Mouse (Mus musculus) kidney, embryonic 16.5 days (tissue): ENCODE results near the gene Rnase11. TPM values are rescaled to one million over a fixed set of nuclear protein-coding genes. Genes with fewer than 3 reads are reported as not detected.

Source experiments
- ATAC-seq: fragments of 200-750 bp; cut with Nextera tagmentation; 2 replicates; pipeline ENCODE4 v1.8.0; 2017; ENCODE audit warnings: moderate TSS enrichment; ENCODE audit not compliant: low FRiP score, low TSS enrichment
- H3K27ac ChIP-seq: fragments of 300-500 bp; sonication (generic); 2 replicates; pipeline ENCODE4 v1.5.1; 2014; ENCODE audit warnings: low read length
- H3K27me3 ChIP-seq: fragments of 300-500 bp; sonication (generic); 2 replicates; pipeline ENCODE4 v1.6.1; 2014; ENCODE audit warnings: low read length, control low read depth, mixed read lengths; ENCODE audit not compliant: insufficient read depth
- H3K36me3 ChIP-seq: fragments of 300-500 bp; sonication (generic); 2 replicates; pipeline ENCODE4 v1.6.1; 2014; ENCODE audit warnings: low read length, control low read depth, mixed read lengths; ENCODE audit not compliant: insufficient read depth
- H3K4me1 ChIP-seq: fragments of 300-500 bp; sonication (generic); 2 replicates; pipeline ENCODE4 v1.6.1; 2014; ENCODE audit warnings: low read length, control low read depth, mixed read lengths; ENCODE audit not compliant: insufficient read depth
- H3K4me2 ChIP-seq: fragments of 300-500 bp; sonication (generic); replicated peaks from 2 replicates; pipeline ENCODE4 v1.6.1; 2014; ENCODE audit warnings: low read depth, low read length
- H3K4me3 ChIP-seq: fragments of 300-500 bp; sonication (generic); 2 replicates; pipeline ENCODE4 v1.5.1; 2014; ENCODE audit warnings: mild to moderate bottlenecking, low read length
- H3K9ac ChIP-seq: fragments of 300-500 bp; sonication (generic); replicated peaks from 2 replicates; pipeline ENCODE4 v1.6.1; 2014; ENCODE audit warnings: low read length
- H3K9me3 ChIP-seq: fragments of 300-500 bp; sonication (generic); 2 replicates; pipeline ENCODE4 v1.6.1; 2016; ENCODE audit warnings: low read length, control low read depth
- WGBS: fragments of 180-500 bp; shearing (Covaris S2); extraction: QIAGEN DNeasy Blood & Tissue Kit; methylation state at CpG from one replicate; pipeline ENCODE4 v1.1.7; 2014; 5-methylcytosine and 5-hydroxymethylcytosine counted together
- polyA plus RNA-seq: library from polyadenylated mRNA; unstranded; fragments of >200 nt; fragmentation: Nextera tagmentation; extraction: Ambion mirVana; gene quantifications from 2 replicates; pipeline ENCODE4 v1.2.1, GENCODE M21; 2015

Rnase11 gene
- polyA plus RNA-seq, 1 experiment from 2014 or later: not detected

- H3K27me3 ChIP-seq: peaks cover 11% of the 10 kb centered on the region
- H3K9me3 ChIP-seq: no peaks in the 10 kb centered on the region
- peak overlapping the region; percentile 67 for H3K9ac ChIP-seq
- no peaks in the 10 kb centered on the region for H3K36me3 ChIP-seq
- peaks cover 7% of the 10 kb centered on the region; the same call in 1 of the 2 replicates for H3K4me1 ChIP-seq
- H3K4me2 ChIP-seq: peak overlapping the region; percentile 83
- peak; percentile 86 for ATAC-seq
- 3% methylated on average over 40 of the region's 40 CpGs for WGBS
- no peak overlapping the region for H3K27ac ChIP-seq
- peak overlapping the region; percentile 67 for H3K4me3 ChIP-seq
Measured at GRCm38 (mm10) chr14:51082599-51083581, 32.9 kb upstream of the Rnase11 start.

GRCm38 (mm10) chr14:51081035-51081434 is 31.1 kb upstream of the Rnase11 start:
- 93% methylated on average over 2 of the region's 2 CpGs for WGBS
- H3K9ac ChIP-seq: no peak overlapping the region
- peaks cover 7% of the 10 kb centered on the region; the same call in 1 of the 2 replicates for H3K4me1 ChIP-seq
- no peaks in the 10 kb centered on the region for H3K9me3 ChIP-seq
- H3K36me3 ChIP-seq: no peaks in the 10 kb centered on the region
- peaks cover 11% of the 10 kb centered on the region for H3K27me3 ChIP-seq
- no peak overlapping the region for H3K27ac ChIP-seq
- ATAC-seq: no peak
- no peak overlapping the region for H3K4me3 ChIP-seq
- no peak overlapping the region for H3K4me2 ChIP-seq

- H3K36me3 ChIP-seq: no peaks in the 10 kb centered on the region
- WGBS: 85% methylated on average over 1 of the region's 1 CpGs
- H3K4me2 ChIP-seq: no peak overlapping the region
- no peak overlapping the region for H3K4me3 ChIP-seq
- no peaks in the 10 kb centered on the region for H3K9me3 ChIP-seq
- H3K4me1 ChIP-seq: peaks cover 7% of the 10 kb centered on the region; the same call in 1 of the 2 replicates
- peaks cover 12% of the 10 kb centered on the region for H3K27me3 ChIP-seq
- no peak for ATAC-seq
- no peak overlapping the region for H3K27ac ChIP-seq
- no peak overlapping the region for H3K9ac ChIP-seq
Measured at GRCm38 (mm10) chr14:51079180-51079579, 29.2 kb upstream of the Rnase11 start.

GRCm38 (mm10) chr14:51074335-51074734 is 24.4 kb upstream of the Rnase11 start, which contains the start of gene Olfr750:
Gene Olfr750 (minus strand): TSS chr14:51074435.
- no peaks in the 10 kb centered on the region for H3K9me3 ChIP-seq
- no peaks in the 10 kb centered on the region for H3K4me1 ChIP-seq
- no peak within 1 kb of the TSS for H3K4me3 ChIP-seq
- WGBS: 81% methylated on average over 3 of the region's 3 CpGs
- ATAC-seq: no peak
- H3K27ac ChIP-seq: no peak within 1 kb of the TSS
- H3K4me2 ChIP-seq: no peak within 1 kb of the TSS
- no peaks in the 10 kb centered on the region for H3K36me3 ChIP-seq
- H3K27me3 ChIP-seq: peaks cover 3% of the 10 kb centered on the region; the same call in 1 of the 2 replicates
- no peak within 1 kb of the TSS for H3K9ac ChIP-seq

- Histone ChIP-seq H3K27me3 (no peaks in the 10 kb centered on the region), H3K9me3 (no peaks in the 10 kb centered on the region), H3K36me3 (no peaks in the 10 kb centered on the region), H3K27ac (no peak overlapping the region), H3K4me1 (no peaks in the 10 kb centered on the region), H3K4me2 (no peak overlapping the region), H3K4me3 (no peak overlapping the region), H3K9ac (no peak overlapping the region)
- 93% methylated on average over 2 of the region's 2 CpGs for WGBS
- ATAC-seq: no peak
Measured at GRCm38 (mm10) chr14:51069617-51070016, 19.7 kb upstream of the Rnase11 start.

DNA sequence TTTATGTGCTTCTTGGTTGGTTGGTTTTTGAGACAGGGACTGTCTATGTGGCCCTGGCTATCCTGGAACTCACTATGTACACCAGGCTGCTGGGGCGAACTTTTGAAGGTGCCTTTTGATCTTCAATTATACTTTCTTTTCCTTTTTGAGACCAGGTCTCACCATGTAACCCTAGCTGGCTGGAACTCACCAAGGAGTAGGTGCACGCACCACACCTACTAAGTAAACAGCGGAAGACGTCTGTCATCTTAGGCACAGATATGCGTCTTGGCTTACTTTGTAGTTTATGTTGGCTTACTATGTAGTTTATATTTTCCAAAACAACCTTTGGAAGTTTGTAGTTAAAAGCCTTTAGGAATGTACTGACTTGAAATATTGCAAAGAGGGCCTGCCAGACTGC is 19.0 kb upstream of the Rnase11 start:
- no peaks in the 10 kb centered on the region for H3K4me1 ChIP-seq
- no peak overlapping the region for H3K27ac ChIP-seq
- H3K9me3 ChIP-seq: no peaks in the 10 kb centered on the region
- no peaks in the 10 kb centered on the region for H3K36me3 ChIP-seq
- ATAC-seq: no peak
- WGBS: 52% methylated on average over 5 of the region's 5 CpGs
- no peaks in the 10 kb centered on the region for H3K27me3 ChIP-seq
- H3K9ac ChIP-seq: no peak overlapping the region
- H3K4me2 ChIP-seq: no peak overlapping the region
- H3K4me3 ChIP-seq: no peak overlapping the region

DNA sequence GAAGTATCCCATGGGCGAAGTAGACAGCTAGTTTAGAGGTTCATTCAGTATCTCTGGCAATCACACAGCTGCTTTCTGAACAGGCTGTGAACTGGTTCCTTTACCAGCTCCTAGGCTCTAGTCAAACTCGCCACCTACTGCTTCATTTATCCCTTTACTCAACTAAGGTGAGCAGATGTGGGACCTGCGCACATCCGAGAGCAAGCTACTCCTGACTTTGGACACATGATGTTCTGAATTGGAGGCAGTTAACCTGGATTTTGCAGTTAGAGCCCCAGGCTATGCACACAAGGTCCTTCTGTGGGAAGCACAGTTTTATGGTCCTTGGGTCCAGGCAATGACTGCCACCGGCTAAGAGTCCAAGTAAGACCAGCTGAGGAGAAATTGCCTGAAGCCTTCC is 10.8 kb upstream of the Rnase11 start:
- ATAC-seq: no peak
- no peaks in the 10 kb centered on the region for H3K9me3 ChIP-seq
- peaks cover 14% of the 10 kb centered on the region for H3K4me1 ChIP-seq
- no peak overlapping the region for H3K27ac ChIP-seq
- no peak overlapping the region for H3K4me3 ChIP-seq
- 91% methylated on average over 5 of the region's 5 CpGs for WGBS
- no peak overlapping the region for H3K4me2 ChIP-seq
- H3K36me3 ChIP-seq: no peaks in the 10 kb centered on the region
- H3K27me3 ChIP-seq: no peaks in the 10 kb centered on the region
- H3K9ac ChIP-seq: no peak overlapping the region

DNA sequence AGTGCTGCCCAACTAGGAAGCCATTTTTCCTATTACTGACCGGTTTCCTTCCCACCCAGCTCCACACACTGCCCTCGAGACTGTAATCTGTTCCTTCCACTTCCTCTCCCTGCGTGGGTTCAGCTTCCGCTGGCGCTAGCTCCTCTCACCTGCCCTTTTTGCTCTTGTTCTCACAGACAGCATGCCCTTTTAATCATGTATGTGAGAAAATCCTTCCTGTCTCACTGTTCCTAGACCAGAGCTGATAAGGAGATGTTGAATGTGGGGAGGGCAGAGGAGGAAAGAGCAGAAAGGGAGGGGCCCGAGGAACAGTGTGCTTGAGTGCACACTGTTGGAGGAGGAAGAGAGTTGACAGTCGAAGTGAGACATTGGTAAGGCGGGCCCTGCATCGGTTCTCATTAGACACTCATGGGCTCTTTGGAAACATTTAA is 7.5 kb upstream of the Rnase11 start, which contains the start of gene Rnase12:
Gene Rnase12 (minus strand): TSS at position 261 of the 431 bp plus-strand sequence.
- WGBS: 24% methylated on average over 9 of the region's 9 CpGs

GRCm38 (mm10) chr14:51054243-51055237 is 4.6 kb upstream of the Rnase11 start:
- Histone ChIP-seq H3K9me3 (no peaks in the 10 kb centered on the region), H3K4me1 (peaks cover 14% of the 10 kb centered on the region), H3K4me2 (0 out of 2 replicates have a peak overlapping the region, but pooled peaks have one; percentile 9), H3K36me3 (no peaks in the 10 kb centered on the region), H3K27me3 (no peaks in the 10 kb centered on the region), H3K27ac (peak overlapping the region; percentile 44; the same call in 1 of the 2 replicates), H3K4me3 (no peak overlapping the region), H3K9ac (no peak overlapping the region)
- 60% methylated on average over 13 of the region's 13 CpGs for WGBS
- no peak for ATAC-seq

More for the DNA sequence above, 7.5 kb upstream of the Rnase11 start, which contains the start of gene Rnase12:
- Histone ChIP-seq H3K27me3 (no peaks in the 10 kb centered on the region), H3K4me1 (peaks cover 15% of the 10 kb centered on the region), H3K4me2 (peak within 1 kb of the TSS; percentile 38), H3K9me3 (no peaks in the 10 kb centered on the region), H3K4me3 (0 out of 2 replicates have a peak within 1 kb of the TSS, but pooled peaks have one; percentile 1), H3K27ac (peak within 1 kb of the TSS; percentile 47; the same call in 1 of the 2 replicates), H3K36me3 (no peaks in the 10 kb centered on the region), H3K9ac (no peak within 1 kb of the TSS; the same call in 1 of the 2 replicates)
- ATAC-seq: peak; percentile 62; the same call in 1 of the 2 replicates
